Mouse (Mus musculus): ENCODE measurements around the gene Atp5g2. TPM values are rescaled to one million over a fixed set of nuclear protein-coding genes. Genes with fewer than 3 reads are reported as not detected.
"Not testable (repeated sequence)": the region's sequence is repeated elsewhere in the genome, so short reads cannot be mapped to it uniquely, and the experiment has no call there.

The Atp5g2 gene
- polyA plus RNA-seq, 1 experiment from 2014 or later = 90.0 TPM

DNA sequence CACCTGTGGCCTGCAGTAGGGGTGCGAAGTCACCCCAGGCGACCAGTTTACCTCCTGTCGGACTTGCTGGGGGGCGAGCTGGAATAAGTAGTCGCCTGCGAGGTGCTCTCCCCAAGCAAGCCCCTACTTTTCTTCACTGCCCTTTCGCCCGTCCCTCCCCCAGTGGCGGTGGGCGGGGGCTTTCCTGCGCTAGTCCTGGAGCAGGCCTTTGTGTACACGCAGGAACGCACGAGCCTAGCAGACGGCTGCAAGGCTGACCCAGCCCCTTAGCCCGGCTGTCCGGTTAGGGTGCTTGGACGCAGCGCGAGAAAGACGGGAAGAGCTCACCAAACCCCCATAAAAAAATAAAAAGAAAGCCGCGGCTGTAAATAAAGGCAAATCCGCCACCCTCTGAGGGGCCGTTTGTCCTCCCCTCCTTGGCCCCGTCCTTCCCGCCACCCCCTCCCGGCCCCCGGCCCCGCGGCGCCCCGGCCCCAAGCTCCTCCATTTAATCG lies 384 bp downstream of the Atp5g2 start:
- under 1% methylated on average over 34 of the region's 34 CpGs for WGBS
- Histone ChIP-seq H3K27ac (ENCODE audit: low read depth, low read length) (peak overlapping the region; percentile 99), H3K4me2 (replicated peaks; ENCODE audit: low read depth, low read length) (peak overlapping the region; percentile 68), H3K36me3 (ENCODE audit: control insufficient read depth, insufficient read depth, low read length) (peaks cover 26% of the 10 kb centered on the region), H3K4me1 (ENCODE audit: control insufficient read depth, insufficient read depth, low read length) (peaks cover 14% of the 10 kb centered on the region; the same call in 1 of the 2 replicates), H3K9ac (ENCODE audit: low read depth, low read length) (peak overlapping the region; percentile 77), H3K27me3 (ENCODE audit: control insufficient read depth, insufficient read depth, low read length) (no peaks in the 10 kb centered on the region), H3K4me3 (ENCODE audit: low read length) (peak overlapping the region; percentile 76), H3K9me3 (ENCODE audit: control insufficient read depth, low read length) (no peaks in the 10 kb centered on the region)
- ATAC-seq (ENCODE audit: low FRiP score, low TSS enrichment) = peak; percentile 76

DNA sequence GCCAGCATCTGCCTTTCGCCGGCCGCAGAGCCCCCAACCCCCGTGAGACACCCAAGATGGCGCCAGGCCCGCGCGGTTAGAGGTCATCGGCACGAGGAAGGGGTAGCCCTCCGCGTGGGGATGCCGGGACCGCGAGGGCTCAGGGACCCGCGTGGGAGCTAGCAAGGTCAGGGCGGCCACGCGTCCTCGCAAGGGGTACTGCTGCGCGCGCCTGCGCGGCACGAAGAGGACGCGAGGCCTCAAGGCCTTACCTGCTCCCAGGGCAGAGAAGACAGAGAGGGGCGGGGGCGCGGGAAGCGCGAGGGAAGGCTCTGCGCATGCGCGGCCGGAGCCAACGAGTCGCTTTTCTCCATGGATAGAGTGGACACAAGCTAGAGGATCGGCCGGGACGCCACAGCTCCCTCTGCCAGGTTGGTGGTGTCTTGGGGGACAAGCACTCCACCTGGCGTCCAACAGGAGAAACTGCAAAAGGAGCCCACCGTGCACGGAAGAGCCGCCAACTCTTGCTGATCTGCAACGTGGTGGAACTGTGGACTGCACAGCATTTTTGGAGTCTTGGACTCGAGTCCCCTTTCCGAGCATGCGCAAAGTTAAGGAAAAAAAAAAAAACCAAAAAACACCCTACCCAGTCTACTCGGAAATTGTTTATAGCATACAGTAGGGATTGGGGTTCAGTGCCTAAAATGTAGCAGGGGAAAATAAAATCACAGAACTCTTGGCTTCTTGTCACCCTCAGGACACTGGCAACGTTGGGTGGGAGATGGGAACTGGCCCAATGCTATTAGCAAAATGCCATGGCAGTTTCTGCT lies 1.2 kb downstream of the Atp5g2 start:
- ATAC-seq (ENCODE audit: low FRiP score, low TSS enrichment) = peak; percentile 93
- H3K9me3 ChIP-seq (ENCODE audit: control insufficient read depth, low read length) = no peaks in the 10 kb centered on the region
- H3K27me3 ChIP-seq (ENCODE audit: control insufficient read depth, insufficient read depth, low read length) = no peaks in the 10 kb centered on the region
- under 1% methylated on average over 53 of the region's 53 CpGs for WGBS
- peak overlapping the region; percentile 97 for H3K9ac ChIP-seq (ENCODE audit: low read depth, low read length)
- H3K4me3 ChIP-seq (ENCODE audit: low read length) = peak overlapping the region; percentile 76
- peaks cover 34% of the 10 kb centered on the region for H3K36me3 ChIP-seq (ENCODE audit: control insufficient read depth, insufficient read depth, low read length)
- H3K4me2 ChIP-seq (replicated peaks; ENCODE audit: low read depth, low read length) = peak overlapping the region; percentile 84
- H3K27ac ChIP-seq (ENCODE audit: low read depth, low read length) = peak overlapping the region; percentile 99
- peaks cover 14% of the 10 kb centered on the region; the same call in 1 of the 2 replicates for H3K4me1 ChIP-seq (ENCODE audit: control insufficient read depth, insufficient read depth, low read length)

DNA sequence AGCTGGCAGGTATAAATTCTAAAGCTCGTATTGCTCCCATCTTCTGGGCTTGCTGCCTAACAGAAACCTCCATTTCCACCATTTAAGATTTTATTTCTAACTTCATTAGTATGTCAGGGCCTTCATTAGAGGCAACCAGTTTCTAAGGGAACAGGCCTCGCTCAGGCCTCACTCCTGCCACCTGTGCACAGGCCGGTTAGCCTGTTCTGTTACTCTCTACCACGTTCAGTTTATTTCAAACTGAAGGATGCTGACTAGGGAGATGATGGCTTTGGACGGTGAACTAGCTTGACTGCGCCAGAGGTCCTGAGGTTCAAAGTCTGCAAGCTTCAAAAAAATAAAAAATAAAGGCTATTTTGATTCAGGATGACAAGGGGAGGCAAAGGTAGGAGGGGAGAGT lies 1.9 kb downstream of the Atp5g2 start:
- Histone ChIP-seq H3K27me3 (ENCODE audit: control insufficient read depth, insufficient read depth, low read length) (no peaks in the 10 kb centered on the region), H3K36me3 (ENCODE audit: control insufficient read depth, insufficient read depth, low read length) (peaks cover 40% of the 10 kb centered on the region), H3K27ac (ENCODE audit: low read depth, low read length) (peak overlapping the region; percentile 99), H3K4me3 (ENCODE audit: low read length) (peak overlapping the region; percentile 76), H3K4me1 (ENCODE audit: control insufficient read depth, insufficient read depth, low read length) (peaks cover 14% of the 10 kb centered on the region; the same call in 1 of the 2 replicates), H3K4me2 (replicated peaks; ENCODE audit: low read depth, low read length) (peak overlapping the region; percentile 84), H3K9me3 (ENCODE audit: control insufficient read depth, low read length) (no peaks in the 10 kb centered on the region), H3K9ac (ENCODE audit: low read depth, low read length) (peak overlapping the region; percentile 97)
- 8% methylated on average over 6 of the region's 6 CpGs for WGBS
- no peak for ATAC-seq (ENCODE audit: low FRiP score, low TSS enrichment)

GRCm38 (mm10) chr15:102669571-102669970 lies 2.6 kb downstream of the Atp5g2 start:
- Histone ChIP-seq H3K9ac (ENCODE audit: low read depth, low read length) (peak overlapping the region; percentile 97; the same call in 1 of the 2 replicates), H3K27ac (ENCODE audit: low read depth, low read length) (no peak overlapping the region), H3K4me3 (ENCODE audit: low read length) (peak overlapping the region; percentile 76; the same call in 1 of the 2 replicates), H3K36me3 (ENCODE audit: control insufficient read depth, insufficient read depth, low read length) (peaks cover 48% of the 10 kb centered on the region), H3K4me1 (ENCODE audit: control insufficient read depth, insufficient read depth, low read length) (peaks cover 14% of the 10 kb centered on the region; the same call in 1 of the 2 replicates), H3K27me3 (ENCODE audit: control insufficient read depth, insufficient read depth, low read length) (no peaks in the 10 kb centered on the region), H3K4me2 (replicated peaks; ENCODE audit: low read depth, low read length) (peak overlapping the region; percentile 84), H3K9me3 (ENCODE audit: control insufficient read depth, low read length) (no peaks in the 10 kb centered on the region)
- 84% methylated on average over 8 of the region's 8 CpGs for WGBS
- ATAC-seq (ENCODE audit: low FRiP score, low TSS enrichment) = no peak

DNA sequence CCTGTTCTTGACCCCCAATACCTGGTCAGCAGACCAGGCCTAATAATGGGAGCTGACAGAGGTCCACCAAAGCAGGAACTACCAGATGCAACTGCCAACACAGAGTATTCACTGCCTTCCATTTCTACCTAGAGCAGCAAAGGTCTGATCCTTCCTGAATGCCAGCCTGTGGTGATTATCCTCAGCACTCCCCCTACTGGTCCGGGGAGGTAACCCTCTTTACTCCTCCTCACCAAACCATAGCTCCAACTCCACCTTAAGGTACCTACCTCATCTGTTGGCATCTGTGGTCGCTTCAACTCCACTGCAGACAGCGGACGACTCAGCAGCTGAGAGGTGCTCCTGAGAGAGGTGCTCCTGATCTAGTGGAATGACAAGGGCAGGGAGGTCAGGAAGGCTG lies 6.7 kb downstream of the Atp5g2 start:
- H3K4me1 ChIP-seq (ENCODE audit: control insufficient read depth, insufficient read depth, low read length) = 0 out of 2 replicates have a peak, but pooled peaks cover 5% of the 10 kb centered on the region
- H3K9ac ChIP-seq (ENCODE audit: low read depth, low read length) = no peak overlapping the region
- H3K4me3 ChIP-seq (ENCODE audit: low read length) = no peak overlapping the region
- H3K27me3 ChIP-seq (ENCODE audit: control insufficient read depth, insufficient read depth, low read length) = no peaks in the 10 kb centered on the region
- ATAC-seq (ENCODE audit: low FRiP score, low TSS enrichment) = no peak
- H3K27ac ChIP-seq (ENCODE audit: low read depth, low read length) = no peak overlapping the region
- no peaks in the 10 kb centered on the region for H3K9me3 ChIP-seq (ENCODE audit: control insufficient read depth, low read length)
- no peak overlapping the region for H3K4me2 ChIP-seq (replicated peaks; ENCODE audit: low read depth, low read length)
- peaks cover 87% of the 10 kb centered on the region for H3K36me3 ChIP-seq (ENCODE audit: control insufficient read depth, insufficient read depth, low read length)
- 52% methylated on average over 4 of the region's 4 CpGs for WGBS

DNA sequence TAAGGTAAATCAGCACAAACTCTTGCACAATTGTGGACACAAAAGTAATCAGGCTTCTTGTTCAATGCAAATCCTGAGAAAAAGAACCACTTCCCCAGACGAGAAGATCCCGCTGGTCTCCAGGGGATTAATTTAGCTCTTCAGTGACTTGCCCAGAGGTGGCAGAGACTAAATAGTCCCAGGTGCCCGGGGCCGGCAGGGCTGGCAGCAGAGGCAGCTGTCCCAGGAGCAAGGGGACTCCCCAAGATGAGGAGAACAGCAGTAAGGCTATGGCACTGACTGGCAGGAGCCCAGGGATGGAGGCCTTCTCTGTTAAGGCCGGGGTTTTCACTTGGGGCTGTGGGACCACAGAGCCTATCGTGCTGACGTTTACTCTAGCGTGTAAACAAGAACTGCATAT lies 8.3 kb downstream of the Atp5g2 start:
- Histone ChIP-seq H3K27ac (ENCODE audit: low read depth, low read length) (no peak overlapping the region), H3K27me3 (ENCODE audit: control insufficient read depth, insufficient read depth, low read length) (no peaks in the 10 kb centered on the region), H3K9ac (ENCODE audit: low read depth, low read length) (no peak overlapping the region), H3K4me3 (ENCODE audit: low read length) (no peak overlapping the region), H3K4me2 (replicated peaks; ENCODE audit: low read depth, low read length) (no peak overlapping the region), H3K9me3 (ENCODE audit: control insufficient read depth, low read length) (no peaks in the 10 kb centered on the region), H3K4me1 (ENCODE audit: control insufficient read depth, insufficient read depth, low read length) (no peaks in the 10 kb centered on the region), H3K36me3 (ENCODE audit: control insufficient read depth, insufficient read depth, low read length) (peaks cover 84% of the 10 kb centered on the region)
- ATAC-seq (ENCODE audit: low FRiP score, low TSS enrichment) = no peak
- WGBS = 90% methylated on average over 8 of the region's 8 CpGs

DNA sequence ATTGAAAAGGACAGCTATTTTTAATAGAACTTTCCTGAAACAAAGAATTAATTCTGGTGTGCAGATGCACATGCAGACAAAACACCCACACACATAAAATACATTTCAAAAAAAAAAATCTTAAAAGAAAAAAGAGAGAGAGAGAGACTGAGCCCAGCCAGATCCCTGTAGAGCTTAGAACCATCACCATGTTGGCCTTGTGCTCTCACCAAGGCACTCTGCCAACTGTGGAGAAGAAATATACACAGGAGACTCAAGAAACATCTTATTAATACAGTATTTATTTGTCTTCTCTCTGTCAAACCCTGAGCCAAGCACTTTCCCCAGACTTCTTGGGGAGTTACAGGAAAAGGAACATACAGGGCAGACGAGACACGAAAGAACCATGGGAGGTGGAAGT lies 9.6 kb downstream of the Atp5g2 start:
- H3K27me3 ChIP-seq (ENCODE audit: control insufficient read depth, insufficient read depth, low read length); H3K4me1 ChIP-seq (ENCODE audit: control insufficient read depth, insufficient read depth, low read length); H3K9ac ChIP-seq (ENCODE audit: low read depth, low read length); ATAC-seq (ENCODE audit: low FRiP score, low TSS enrichment); H3K9me3 ChIP-seq (ENCODE audit: control insufficient read depth, low read length); H3K4me2 ChIP-seq (replicated peaks; ENCODE audit: low read depth, low read length); H3K27ac ChIP-seq (ENCODE audit: low read depth, low read length); H3K4me3 ChIP-seq (ENCODE audit: low read length): not testable (repeated sequence)
- peaks cover 74% of the 10 kb centered on the region for H3K36me3 ChIP-seq (ENCODE audit: control insufficient read depth, insufficient read depth, low read length)
- WGBS = no CpG with 5 or more reads among the region's 2 CpGs

DNA sequence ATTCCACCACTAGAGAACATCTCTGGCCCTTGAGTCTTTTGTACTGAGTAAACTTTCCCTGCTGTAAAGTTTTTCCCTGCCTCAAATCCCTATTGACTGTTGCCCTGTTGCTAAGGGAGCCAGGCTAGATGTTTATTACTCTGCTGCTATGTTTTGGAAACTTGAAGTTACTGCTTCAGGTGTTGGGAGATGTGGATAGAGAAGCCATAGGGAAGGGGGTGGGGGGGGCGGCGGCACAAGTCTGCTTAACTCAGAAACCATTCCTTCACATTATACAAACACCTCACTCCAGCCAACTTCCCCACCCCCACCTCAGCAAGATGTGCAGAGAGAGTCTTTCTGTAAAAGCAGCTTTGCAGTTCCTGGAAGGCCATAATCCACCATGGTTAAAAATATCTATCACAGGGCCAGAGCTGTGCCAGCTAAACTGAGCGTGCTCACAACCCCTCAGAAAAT lies 14.2 kb downstream of the Atp5g2 start:
- peak overlapping the region; percentile 83; the same call in 1 of the 2 replicates for H3K27ac ChIP-seq (ENCODE audit: low read depth, low read length)
- ATAC-seq (ENCODE audit: low FRiP score, low TSS enrichment) = no peak
- no peak overlapping the region for H3K4me3 ChIP-seq (ENCODE audit: low read length)
- peaks cover 28% of the 10 kb centered on the region for H3K36me3 ChIP-seq (ENCODE audit: control insufficient read depth, insufficient read depth, low read length)
- H3K4me2 ChIP-seq (replicated peaks; ENCODE audit: low read depth, low read length) = no peak overlapping the region
- peaks cover 12% of the 10 kb centered on the region; the same call in 1 of the 2 replicates for H3K4me1 ChIP-seq (ENCODE audit: control insufficient read depth, insufficient read depth, low read length)
- no peaks in the 10 kb centered on the region for H3K9me3 ChIP-seq (ENCODE audit: control insufficient read depth, low read length)
- H3K27me3 ChIP-seq (ENCODE audit: control insufficient read depth, insufficient read depth, low read length) = no peaks in the 10 kb centered on the region
- 72% methylated on average over 3 of the region's 3 CpGs for WGBS
- H3K9ac ChIP-seq (ENCODE audit: low read depth, low read length) = no peak overlapping the region

DNA sequence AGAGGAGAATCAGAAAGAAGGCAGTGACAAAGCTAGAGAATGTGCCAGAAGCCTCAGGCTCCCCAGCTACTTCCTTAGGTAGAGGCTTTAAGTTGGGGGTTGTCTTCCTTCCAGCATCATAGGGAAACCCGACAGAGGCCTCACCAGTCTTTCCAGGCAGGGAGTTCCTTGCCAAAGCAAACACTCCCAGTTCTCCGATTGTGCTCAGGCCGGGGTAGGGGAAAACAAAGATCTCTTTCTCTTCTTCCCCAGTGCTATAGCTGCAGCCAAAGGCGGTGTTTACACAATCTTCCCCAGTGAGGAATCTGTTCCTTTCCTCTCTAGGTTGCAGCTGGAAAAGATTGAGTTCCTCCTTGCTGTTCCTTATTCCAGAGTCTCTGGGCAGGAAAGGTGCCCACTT lies 15.5 kb downstream of the Atp5g2 start:
- H3K9ac ChIP-seq (ENCODE audit: low read depth, low read length) = no peak overlapping the region; the same call in 1 of the 2 replicates
- no peaks in the 10 kb centered on the region for H3K9me3 ChIP-seq (ENCODE audit: control insufficient read depth, low read length)
- peak overlapping the region; percentile 83 for H3K27ac ChIP-seq (ENCODE audit: low read depth, low read length)
- H3K27me3 ChIP-seq (ENCODE audit: control insufficient read depth, insufficient read depth, low read length) = no peaks in the 10 kb centered on the region
- peaks cover 12% of the 10 kb centered on the region; the same call in 1 of the 2 replicates for H3K4me1 ChIP-seq (ENCODE audit: control insufficient read depth, insufficient read depth, low read length)
- 30% methylated on average over 4 of the region's 4 CpGs for WGBS
- peaks cover 16% of the 10 kb centered on the region for H3K36me3 ChIP-seq (ENCODE audit: control insufficient read depth, insufficient read depth, low read length)
- H3K4me2 ChIP-seq (replicated peaks; ENCODE audit: low read depth, low read length) = no peak overlapping the region
- peak; percentile 24; the same call in 1 of the 2 replicates for ATAC-seq (ENCODE audit: low FRiP score, low TSS enrichment)
- H3K4me3 ChIP-seq (ENCODE audit: low read length) = no peak overlapping the region

All from kidney, embryonic 14.5 days (tissue).